Mouse (Mus musculus) ZHBTc4 (cell line): ENCODE measurements around the gene Taar8b.
"Not testable (repeated sequence)": the region's sequence is repeated elsewhere in the genome, so short reads cannot be mapped to it uniquely, and the experiment has no call there.

ENCODE experiments used
- DNase-seq: peaks from one replicate; pipeline ENCODE4 v3.0.0-alpha.2; 2011; ENCODE audit warnings: low read depth, low spot score

The Taar8b gene

GRCm38 (mm10) chr10:24092194-24092593, at the start of gene Taar8b:
Gene Taar8b (minus strand): TSS chr10:24092294.
- no peak for DNase-seq

GRCm38 (mm10) chr10:24138623-24139261, 46.6 kb upstream of the Taar8b start:
- DNase-seq: no peak

- no peak for DNase-seq
These were observed 42.1 kb upstream of the Taar8b start for GRCm38 (mm10) chr10:24134071-24134645.

GRCm38 (mm10) chr10:24133132-24133531, 41.0 kb upstream of the Taar8b start:
- peak; percentile 16 for DNase-seq

- peak; percentile 86 for DNase-seq
These were observed 40.2 kb upstream of the Taar8b start for GRCm38 (mm10) chr10:24132273-24132672.

- peak; percentile 86 for DNase-seq
These were observed 39.6 kb upstream of the Taar8b start for GRCm38 (mm10) chr10:24131451-24132262.

- peak; percentile 72 for DNase-seq
These were observed 19.2 kb upstream of the Taar8b start for GRCm38 (mm10) chr10:24111116-24111778.

GRCm38 (mm10) chr10:24109434-24109833, 17.3 kb upstream of the Taar8b start, which contains the start of gene Taar9:
Gene Taar9 (minus strand): TSS chr10:24109534.
- not testable (repeated sequence) for DNase-seq

GRCm38 (mm10) chr10:24108236-24108635, 16.1 kb upstream of the Taar8b start:
- DNase-seq: no peak

- DNase-seq: no peak
These were observed 15.7 kb upstream of the Taar8b start for GRCm38 (mm10) chr10:24107747-24108146.

GRCm38 (mm10) chr10:24103299-24103698, 11.2 kb upstream of the Taar8b start:
- not testable (repeated sequence) for DNase-seq

GRCm38 (mm10) chr10:24101812-24102211, 9.7 kb upstream of the Taar8b start, which contains the start of gene Taar8c:
Gene Taar8c (minus strand): TSS chr10:24101912.
- not testable (repeated sequence) for DNase-seq

GRCm38 (mm10) chr10:24097010-24097409, 4.9 kb upstream of the Taar8b start:
- not testable (repeated sequence) for DNase-seq

GRCm38 (mm10) chr10:24087168-24087567, 4.9 kb downstream of the Taar8b start:
- no peak for DNase-seq

- DNase-seq: no peak
These were observed 5.5 kb downstream of the Taar8b start for GRCm38 (mm10) chr10:24086555-24086954.

GRCm38 (mm10) chr10:24085936-24086335, 6.2 kb downstream of the Taar8b start:
- DNase-seq: peak; percentile 39

- peak; percentile 56 for DNase-seq
These were observed 11.9 kb downstream of the Taar8b start for GRCm38 (mm10) chr10:24080166-24080565.

GRCm38 (mm10) chr10:24076200-24076599, 15.9 kb downstream of the Taar8b start, which contains the start of gene Taar8a:
Gene Taar8a (plus strand): TSS chr10:24076500.
- DNase-seq: not testable (repeated sequence)

- DNase-seq: not testable (repeated sequence)
These were observed 17.3 kb downstream of the Taar8b start for GRCm38 (mm10) chr10:24074751-24075150.

- no peak for DNase-seq
These were observed 33.1 kb downstream of the Taar8b start for GRCm38 (mm10) chr10:24058986-24059385.

GRCm38 (mm10) chr10:24052039-24052438, 40.1 kb downstream of the Taar8b start:
- no peak for DNase-seq

- no peak for DNase-seq
These were observed 42.9 kb downstream of the Taar8b start, which contains the start of gene Taar7f for GRCm38 (mm10) chr10:24049210-24049609. Gene Taar7f (plus strand): TSS chr10:24049510.
